In the genomic region with DNA sequence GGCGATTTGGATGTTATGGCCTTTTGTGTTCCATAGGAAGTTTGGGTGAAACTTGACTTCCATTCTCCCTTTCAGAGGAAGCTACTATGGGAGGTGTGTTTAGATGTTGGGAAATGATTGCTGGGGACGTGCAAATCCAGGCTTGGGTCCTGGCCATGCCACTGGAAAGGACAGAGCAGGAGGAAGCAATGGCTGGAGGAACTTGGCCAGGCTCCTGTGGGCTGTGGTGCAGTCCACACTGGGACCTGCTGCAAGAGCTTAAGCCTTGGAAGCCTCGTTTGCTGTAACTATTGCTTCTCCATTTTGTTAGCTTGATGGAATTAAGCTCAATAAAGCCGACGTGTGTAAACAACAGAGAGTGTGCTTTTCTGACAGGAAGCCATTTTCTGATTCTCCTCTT, we compare ENCODE assay signal across 22 mouse cellular contexts.
A peak's percentile ranks its signal among the peaks of the same experiment; 100 is the strongest.
DNase-seq lines count a peak whose midpoint lies in the region; ATAC-seq and TF ChIP-seq lines count a peak whose summit lies in the region.
"Had no signal": no experiment of that assay in that cellular context is flagged by ENCODE, and none has a peak within 500 bp of the region (broad histone marks: within the 10 kb centered on the region; RNA-seq: fewer than 3 reads in every experiment).

No protein-coding gene starts in this region.

- 0 out of 2 replicates have a peak overlapping the region, but pooled peaks have one; percentile 19 for H3K27ac ChIP-seq in kidney, postnatal 0 days
- H3K27ac ChIP-seq in kidney, adult 2 months (ENCODE audit: insufficient read depth, low read depth, low read length): no peak overlapping the region
- H3K27ac ChIP-seq: heart, embryonic 15.5 days; hindbrain, embryonic 15.5 days; intestine, embryonic 15.5 days; limb, embryonic 15.5 days; midbrain, embryonic 15.5 days had no signal

- no peak overlapping the region for H3K4me3 ChIP-seq in kidney, postnatal 0 days (replicated peaks; ENCODE audit: low read depth, low read length)
- H3K4me3 ChIP-seq in kidney, adult 2 months (ENCODE audit: insufficient read depth, low read depth, low read length): no peak overlapping the region
- H3K4me3 ChIP-seq: heart, embryonic 15.5 days; hindbrain, embryonic 15.5 days; intestine, embryonic 15.5 days; limb, embryonic 15.5 days; megakaryocyte, embryonic 14.5 days; midbrain, embryonic 15.5 days; myocyte had no signal

- no peak for ATAC-seq in kidney, postnatal 0 days (replicated peaks; ENCODE audit: low FRiP score, low read depth)
- ATAC-seq: intestine, embryonic 15.5 days; liver, postnatal 0 days; midbrain, embryonic 15.5 days had no signal

- DNase-seq in adrenal gland, postnatal 14 days: peak; percentile 55
- DNase-seq in adrenal gland, adult 18-20 months (ENCODE audit: low spot score in 2 of 2): no peak
- DNase-seq in kidney, postnatal 0 days (ENCODE audit: low spot score): no peak
- DNase-seq in kidney, adult 2 months: no peak
- peak; percentile 23 for DNase-seq in adrenal gland, postnatal 25 days
- peak; percentile 24 for DNase-seq in lung, postnatal 36 days
- no peak for DNase-seq in ovary, adult 18-20 months (ENCODE audit: low spot score)
- DNase-seq: cerebellum, adult 2 months; gastrocnemius, postnatal 14 days; heart, postnatal 4 days; liver, postnatal 0 days; right cerebral cortex, postnatal 14 days; spleen, adult 18-20 months; thymus, postnatal 36 days had no signal

- H3K4me1 ChIP-seq in kidney, postnatal 0 days (replicated peaks; ENCODE audit: insufficient read depth, low read length): peaks cover 27% of the 10 kb centered on the region
- H3K4me1 ChIP-seq in kidney, adult 2 months (ENCODE audit: control insufficient read depth, insufficient read depth, low read length): peaks cover 3% of the 10 kb centered on the region; the same call in 1 of the 2 replicates

- H3K27me3 ChIP-seq in kidney, postnatal 0 days (ENCODE audit: insufficient read depth, low read length): no peaks in the 10 kb centered on the region
- no peaks in the 10 kb centered on the region for H3K27me3 ChIP-seq in kidney, adult 2 months (replicated peaks; ENCODE audit: control insufficient read depth, insufficient read depth, low read length)
- H3K27me3 ChIP-seq: heart, embryonic 15.5 days; hindbrain, embryonic 15.5 days; intestine, embryonic 15.5 days; limb, embryonic 15.5 days; midbrain, embryonic 15.5 days had no signal

- TF ChIP-seq CTCF in kidney, postnatal 0 days (IDR thresholded peaks at IDR 0.05; ENCODE audit: low read depth): no peak
- TF ChIP-seq CTCF in kidney, adult 2 months (conservative IDR thresholded peaks at IDR 0.05; ENCODE audit: insufficient read depth, insufficient read length, low read depth, low read length): no peak

- H3K36me3 ChIP-seq in kidney, postnatal 0 days (ENCODE audit: insufficient read depth, low read length): no peaks in the 10 kb centered on the region
- H3K36me3 ChIP-seq in kidney, adult 2 months (ENCODE audit: control insufficient read depth, insufficient read depth, low read length): no peaks in the 10 kb centered on the region
- H3K36me3 ChIP-seq: G1E; heart, embryonic 15.5 days; hindbrain, embryonic 15.5 days; intestine, embryonic 15.5 days; limb, embryonic 15.5 days; midbrain, embryonic 15.5 days had no signal

- no peaks in the 10 kb centered on the region for H3K9me3 ChIP-seq in kidney, postnatal 0 days (replicated peaks; ENCODE audit: low read length)
- H3K9me3 ChIP-seq: G1E; heart, embryonic 15.5 days; hindbrain, embryonic 15.5 days; intestine, embryonic 15.5 days; limb, embryonic 15.5 days; megakaryocyte, embryonic 14.5 days; midbrain, embryonic 15.5 days had no signal

- no peak for TF ChIP-seq POLR2A in kidney, adult 2 months (IDR thresholded peaks at IDR 0.05; ENCODE audit: low read depth, low read length)

- WGBS in kidney, postnatal 0 days: 51% methylated on average over 5 of the region's 5 CpGs
- whole genome bisulfite sequencing in kidney, adult 2 months: 58% methylated on average over 5 of the region's 5 CpGs

- H3K9ac ChIP-seq in kidney, postnatal 0 days (ENCODE audit: low read depth, low read length): no peak overlapping the region
- H3K9ac ChIP-seq: heart, embryonic 15.5 days; hindbrain, embryonic 15.5 days; intestine, embryonic 15.5 days; limb, embryonic 15.5 days; liver, postnatal 0 days; midbrain, embryonic 15.5 days had no signal

- no peak overlapping the region for H3K4me2 ChIP-seq in kidney, postnatal 0 days (ENCODE audit: low read length)
- H3K4me2 ChIP-seq: heart, embryonic 15.5 days; hindbrain, embryonic 15.5 days; intestine, embryonic 15.5 days; limb, embryonic 15.5 days; midbrain, embryonic 15.5 days had no signal

Comparison
In these comparisons a context has a peak if more than half of its experiments do, and no peak if none do; other contexts are left out.
1. DNase-seq: peak in adrenal gland, postnatal 14 days (single experiment), adrenal gland, postnatal 25 days (single experiment) and lung, postnatal 36 days (single experiment); none in adrenal gland, adult 18-20 months (0 of 2), kidney, postnatal 0 days (single experiment), kidney, adult 2 months (single experiment) and ovary, adult 18-20 months (single experiment).